Mouse (Mus musculus) embryo, embryonic 11.5 days (tissue): Measurements from ENCODE around the gene Plekho2.

Source experiments
- DNase-seq: peaks from one replicate; pipeline ENCODE4 v3.0.0-alpha.2; 2012; ENCODE audit warnings: low read depth, low spot score

Gene Plekho2

GRCm38 (mm10) chr9:65555001-65555405 lies 24.8 kb downstream of the Plekho2 start:
- DNase-seq = no peak

GRCm38 (mm10) chr9:65552711-65553110 lies 27.1 kb downstream of the Plekho2 start:
- no peak for DNase-seq

- DNase-seq = no peak
These were observed 27.7 kb downstream of the Plekho2 start for GRCm38 (mm10) chr9:65552141-65552540.

GRCm38 (mm10) chr9:65551035-65551434 lies 28.8 kb downstream of the Plekho2 start:
- DNase-seq = peak; percentile 41

- DNase-seq = no peak
These were observed 29.6 kb downstream of the Plekho2 start for GRCm38 (mm10) chr9:65550079-65550831.

- no peak for DNase-seq
These were observed 30.2 kb downstream of the Plekho2 start for GRCm38 (mm10) chr9:65549643-65550042.

GRCm38 (mm10) chr9:65549139-65549538 lies 30.7 kb downstream of the Plekho2 start:
- DNase-seq = no peak

GRCm38 (mm10) chr9:65548311-65548710 lies 31.5 kb downstream of the Plekho2 start:
- DNase-seq = no peak

- DNase-seq = no peak
These were observed 32.0 kb downstream of the Plekho2 start for GRCm38 (mm10) chr9:65547844-65548243.

GRCm38 (mm10) chr9:65547111-65547510 lies 32.7 kb downstream of the Plekho2 start:
- no peak for DNase-seq

- DNase-seq = no peak
These were observed 33.5 kb downstream of the Plekho2 start for GRCm38 (mm10) chr9:65546413-65546695.

GRCm38 (mm10) chr9:65545635-65546412 lies 34.0 kb downstream of the Plekho2 start:
- DNase-seq = no peak

GRCm38 (mm10) chr9:65542111-65542524 lies 37.7 kb downstream of the Plekho2 start:
- no peak for DNase-seq

GRCm38 (mm10) chr9:65541126-65542068 lies 38.4 kb downstream of the Plekho2 start:
- no peak for DNase-seq

GRCm38 (mm10) chr9:65539697-65540096 lies 40.1 kb downstream of the Plekho2 start:
- DNase-seq = no peak

- DNase-seq = no peak
These were observed 41.8 kb downstream of the Plekho2 start for GRCm38 (mm10) chr9:65537901-65538630.

GRCm38 (mm10) chr9:65536491-65536890 lies 43.3 kb downstream of the Plekho2 start:
- no peak for DNase-seq

- DNase-seq = no peak
These were observed 43.9 kb downstream of the Plekho2 start for GRCm38 (mm10) chr9:65535789-65536469.

- no peak for DNase-seq
These were observed 44.6 kb downstream of the Plekho2 start for GRCm38 (mm10) chr9:65535191-65535722.

- no peak for DNase-seq
These were observed 45.7 kb downstream of the Plekho2 start for GRCm38 (mm10) chr9:65534111-65534510.
